Mouse (Mus musculus) MEL (cell line): ENCODE measurements at regions not wholly inside any gene's neighbourhood (a gene's known extent, or its start where the extent isn't known, plus 50 kb on each side); places are given as distances from the start of the nearest gene placed in this dataset.

Experiments
- DNase-seq: peaks from one replicate; pipeline ENCODE4 v3.0.0; 2011; ENCODE audit warnings: low read depth, low spot score
- H3K27ac ChIP-seq: 2 replicates; pipeline ENCODE4 v1.5.1; 2012; ENCODE audit warnings: low read depth, mild to moderate bottlenecking, control low read depth, low read length, moderate library complexity; ENCODE audit not compliant: control insufficient read depth
- H3K27me3 ChIP-seq, 2 experiments: fragments of 150-350 bp in 1 of 2; sonication (generic) in 1 of 2; 2 replicates each; pipeline ENCODE4 v1.6.1; 2012; ENCODE audit warnings: low read length in 2 of 2, mild to moderate bottlenecking in 2 of 2, improper control_type of control experiment in 1 of 2, moderate library complexity in 1 of 2; ENCODE audit not compliant: insufficient read depth in 2 of 2, control insufficient read depth in 1 of 2
- H3K36me3 ChIP-seq, 2 experiments: 2 replicates each; pipeline ENCODE4 v1.6.1; 2012 to 2014; ENCODE audit warnings: low read length in 2 of 2, improper control_type of control experiment in 1 of 2, inconsistent platforms in 1 of 2, mild to moderate bottlenecking in 1 of 2; ENCODE audit not compliant: insufficient read depth in 2 of 2, control insufficient read depth in 1 of 2
- H3K4me1 ChIP-seq, 2 experiments: fragments of 150-350 bp in 1 of 2; sonication (generic) in 1 of 2; 2 replicates each; pipeline ENCODE4 v1.6.1; 2012; ENCODE audit warnings: low read length in 2 of 2, improper control_type of control experiment in 1 of 2, mild to moderate bottlenecking in 1 of 2; ENCODE audit not compliant: insufficient read depth in 2 of 2, control insufficient read depth in 1 of 2
- H3K4me3 ChIP-seq, 2 experiments: fragments of 150-350 bp in 1 of 2; sonication (generic) in 1 of 2; 2 replicates each; pipeline ENCODE4 v1.5.1; 2012; ENCODE audit warnings: low read depth in 2 of 2, low read length in 2 of 2, mild to moderate bottlenecking in 2 of 2, moderate library complexity in 2 of 2, control low read depth in 1 of 2, improper control_type of control experiment in 1 of 2; ENCODE audit not compliant: control insufficient read depth in 1 of 2, insufficient read depth in 1 of 2
- H3K79me2 ChIP-seq: 2 replicates; pipeline ENCODE4 v1.6.1; 2012; ENCODE audit warnings: mild to moderate bottlenecking, low read length, moderate library complexity; ENCODE audit not compliant: control insufficient read depth, poor library complexity, insufficient read depth
- H3K9ac ChIP-seq: 2 replicates; pipeline ENCODE4 v1.6.1; 2012; ENCODE audit warnings: low read depth, mild to moderate bottlenecking, control low read depth, low read length, moderate library complexity; ENCODE audit not compliant: control insufficient read depth, poor library complexity, severe bottlenecking
- H3K9me3 ChIP-seq: fragments of 150-350 bp; sonication (generic); replicated peaks from 2 replicates; pipeline ENCODE4 v1.6.1; 2012; ENCODE audit warnings: mild to moderate bottlenecking, low read length, improper control_type of control experiment, moderate library complexity; ENCODE audit not compliant: insufficient read depth
- ELF1 ChIP-seq: IDR thresholded peaks from 2 replicates; pipeline ENCODE4 v1.6.1; 2014; ENCODE audit warnings: low read depth, mild to moderate bottlenecking, inconsistent platforms, low read length, improper control_type of control experiment, moderate library complexity
- ETS1 ChIP-seq: IDR thresholded peaks from 2 replicates; pipeline ENCODE4 v1.6.1; 2012; ENCODE audit warnings: low read depth, mild to moderate bottlenecking, inconsistent platforms, low read length, improper control_type of control experiment, moderate library complexity
- HCFC1 ChIP-seq: IDR thresholded peaks from 2 replicates; pipeline ENCODE4 v1.6.1; 2012; ENCODE audit warnings: low read depth, mild to moderate bottlenecking, inconsistent platforms, low read length, improper control_type of control experiment, moderate library complexity
- MAFK ChIP-seq: IDR thresholded peaks from 2 replicates; pipeline ENCODE4 v1.6.1; 2011; ENCODE audit warnings: low read depth, mild to moderate bottlenecking, low read length, improper control_type of control experiment, borderline replicate concordance
- MAX ChIP-seq: IDR thresholded peaks from 2 replicates; pipeline ENCODE4 v1.6.1; 2011; ENCODE audit warnings: low read length, improper control_type of control experiment
- MEF2A ChIP-seq: IDR thresholded peaks from 2 replicates; pipeline ENCODE4 v1.6.1; 2014; ENCODE audit warnings: low read depth, mild to moderate bottlenecking, inconsistent platforms, low read length, improper control_type of control experiment; ENCODE audit not compliant: poor library complexity, insufficient replicate concordance, severe bottlenecking; ENCODE audit errors: extremely low read depth
- NELFE ChIP-seq: IDR thresholded peaks from 2 replicates; pipeline ENCODE4 v1.6.1; 2011; ENCODE audit warnings: low read depth, low read length, improper control_type of control experiment
- NRF1 ChIP-seq: IDR thresholded peaks from 2 replicates; pipeline ENCODE4 v1.6.1; 2014; ENCODE audit warnings: low read depth, mild to moderate bottlenecking, inconsistent platforms, low read length, improper control_type of control experiment, moderate library complexity; ENCODE audit not compliant: poor library complexity, insufficient read depth, severe bottlenecking
- POLR2A ChIP-seq, 2 experiments: IDR thresholded peaks; 2 replicates each; pipeline ENCODE4 v1.6.1; 2011 to 2012; ENCODE audit warnings: low read length in 2 of 2, mild to moderate bottlenecking in 2 of 2, control low read depth in 1 of 2, improper control_type of control experiment in 1 of 2, low read depth in 1 of 2, moderate library complexity in 1 of 2; ENCODE audit not compliant: control insufficient read depth in 1 of 2, insufficient read depth in 1 of 2, poor library complexity in 1 of 2
- RCOR1 ChIP-seq: IDR thresholded peaks from 2 replicates; pipeline ENCODE4 v1.6.1; 2012; ENCODE audit warnings: low read depth, mild to moderate bottlenecking, inconsistent platforms, low read length, improper control_type of control experiment
- SIN3A ChIP-seq: IDR thresholded peaks from 2 replicates; pipeline ENCODE4 v1.6.1; 2012; ENCODE audit warnings: low read length, improper control_type of control experiment, inconsistent platforms
- TAL1 ChIP-seq: IDR thresholded peaks from 2 replicates; pipeline ENCODE4 v1.6.1; 2012; ENCODE audit warnings: mild to moderate bottlenecking, inconsistent platforms, low read length, moderate library complexity, mixed read lengths
- TBP ChIP-seq: IDR thresholded peaks from 2 replicates; pipeline ENCODE4 v1.8.0; 2011; ENCODE audit warnings: low read depth, low read length, improper control_type of control experiment
- ZC3H11A ChIP-seq: IDR thresholded peaks from 2 replicates; pipeline ENCODE4 v1.6.1; 2012; ENCODE audit warnings: low read depth, mild to moderate bottlenecking, inconsistent platforms, low read length, improper control_type of control experiment

- H3K27ac ChIP-seq, result no peak overlapping the region
- no peaks in the 10 kb centered on the region for H3K36me3 ChIP-seq
- no peak for DNase-seq
- H3K79me2 ChIP-seq, result no peaks in the 10 kb centered on the region
- no peak for TF ChIP-seq ZC3H11A
- TF ChIP-seq MEF2A, result no peak
- no peak for TF ChIP-seq TAL1
- TF ChIP-seq RCOR1, result no peak
- TF ChIP-seq MAX, result no peak
- no peak for TF ChIP-seq MAFK
- no peak for TF ChIP-seq ELF1
- TF ChIP-seq NELFE, result no peak
- no peak for TF ChIP-seq TBP
- H3K4me1 ChIP-seq, result no peaks in the 10 kb centered on the region
- H3K4me3 ChIP-seq, result no peak overlapping the region
- no peak overlapping the region for H3K9ac ChIP-seq
- H3K9me3 ChIP-seq, result no peaks in the 10 kb centered on the region
- H3K27me3 ChIP-seq, result no peaks in the 10 kb centered on the region; a peak in 1 of 4 replicates
Measured at GRCm38 (mm10) chr16:95922369-95922934, 68.3 kb downstream of the Psmg1 start.

GRCm38 (mm10) chr16:95921169-95921568 is 69.6 kb downstream of the Psmg1 start:
- Histone ChIP-seq H3K27ac (no peak overlapping the region), H3K4me3 (no peak overlapping the region), H3K27me3 (no peaks in the 10 kb centered on the region; a peak in 1 of 4 replicates), H3K36me3 (no peaks in the 10 kb centered on the region), H3K9ac (no peak overlapping the region), H3K79me2 (no peaks in the 10 kb centered on the region), H3K9me3 (no peaks in the 10 kb centered on the region), H3K4me1 (no peaks in the 10 kb centered on the region)
- TF ChIP-seq MEF2A (no peak), POLR2A (IDR thresholded peaks at IDR 0.05; ENCODE audit: control insufficient read depth in 1 of 2, insufficient read depth in 1 of 2, low read depth in 1 of 2, low read length in 2 of 2, poor library complexity in 1 of 2) (no peak), TAL1 (no peak), ZC3H11A (no peak), ETS1 (no peak), HCFC1 (no peak), SIN3A (no peak), MAX (no peak), NRF1 (no peak)
- no peak for DNase-seq
